Mouse (Mus musculus): ENCODE results near the gene Ppp4r1. TPM values are rescaled to one million over a fixed set of nuclear protein-coding genes. Genes with fewer than 3 reads are reported as not detected.

Ppp4r1 gene
- total and polyA plus RNA-seq, 3 experiments: 12.9 to 17.1 (median 13.6) TPM

GRCm38 (mm10) chr17:65739874-65740725 is 42.3 kb upstream of the Ppp4r1 start:
- Histone ChIP-seq H3K4me3 (replicated peaks in 1 of 3; ENCODE audit: low read depth in 2 of 3, low read length in 2 of 3, poor library complexity in 1 of 3) (no peak overlapping the region), H3K36me3 (replicated peaks in 1 of 2; ENCODE audit: control insufficient read depth in 1 of 2, insufficient read depth in 1 of 2, low read length in 1 of 2) (no peaks in the 10 kb centered on the region), H3K9me3 (replicated peaks; ENCODE audit: low read length) (peaks cover 7% of the 10 kb centered on the region), H3K79me2 (replicated peaks; ENCODE audit: control insufficient read depth, extremely low read depth, insufficient read depth, poor library complexity, severe bottlenecking) (no peaks in the 10 kb centered on the region), H3K4me1 (ENCODE audit: control insufficient read depth in 1 of 2, insufficient read depth in 2 of 2) (peaks cover 8 to 28% of the 10 kb centered on the region in 2 experiments), H3K4me2 (ENCODE audit: insufficient read depth, low read depth, poor library complexity, severe bottlenecking) (0 out of 2 replicates have a peak overlapping the region, but pooled peaks have one; percentile 13), H3K27me3 (replicated peaks) (no peaks in the 10 kb centered on the region), H3K27ac (ENCODE audit: insufficient read depth, low read depth) (peak overlapping the region; percentile 43; the same call in 1 of the 2 replicates), H3K9ac (ENCODE audit: insufficient read depth, low read depth) (no peak overlapping the region)
- TF ChIP-seq JUN (IDR thresholded peaks at IDR 0.05; ENCODE audit: insufficient read depth, low read depth, low read length) (peak; percentile 88), E2F4 (IDR thresholded peaks at IDR 0.05; ENCODE audit: insufficient replicate concordance, low read depth, low read length) (no peak), RCOR1 (conservative IDR thresholded peaks at IDR 0.05; ENCODE audit: low read depth, low read length) (no peak), ETS1 (conservative IDR thresholded peaks at IDR 0.05; ENCODE audit: low read depth, low read length) (peak; percentile 51), CHD1 (IDR thresholded peaks at IDR 0.05; ENCODE audit: low read depth, low read length) (no peak), EP300 (IDR thresholded peaks at IDR 0.05; ENCODE audit: low read length) (peak; percentile 63; the same call in 1 of the 2 replicates), POLR2AphosphoS2 (IDR thresholded peaks at IDR 0.05; ENCODE audit: low read depth, low read length) (no peak), IRF4 (IDR thresholded peaks at IDR 0.05; ENCODE audit: low read depth, low read length) (peak; percentile 64), ZKSCAN1 (IDR thresholded peaks at IDR 0.05; ENCODE audit: borderline replicate concordance, low read depth, low read length) (no peak), TCF12 (IDR thresholded peaks at IDR 0.05; ENCODE audit: low read depth, low read length) (peak; percentile 31; the same call in 1 of the 2 replicates), MAX (IDR thresholded peaks at IDR 0.05; ENCODE audit: low read length) (0 out of 2 replicates have a peak, but pooled peaks have one; percentile 24), MEF2A (IDR thresholded peaks at IDR 0.05; ENCODE audit: borderline replicate concordance, low read depth, low read length) (peak; percentile 55; the same call in 1 of the 2 replicates), ZMIZ1 (IDR thresholded peaks at IDR 0.05; ENCODE audit: low read depth, low read length) (no peak), JUND (conservative IDR thresholded peaks at IDR 0.05; ENCODE audit: low read depth, low read length) (peak; percentile 89)
- dilution Hi-C loops (cut with MboI; ENCODE audit: extremely low pct_ligation_motif_present, extremely low pct_unique_long_range_greater_than_20kb, low sequenced_read_pairs) (no loop called here), in situ Hi-C loops (cut with MboI; ENCODE audit: low pct_ligation_motif_present, low pct_unique_long_range_greater_than_20kb, low sequenced_read_pairs) (no loop called here)
- DNase-seq (ENCODE audit: extremely low read depth): peak; percentile 74

- TF ChIP-seq MAX (IDR thresholded peaks at IDR 0.05; ENCODE audit: low read length) (no peak), CHD2 (IDR thresholded peaks at IDR 0.05; ENCODE audit: low read length) (no peak), TCF12 (IDR thresholded peaks at IDR 0.05; ENCODE audit: low read depth, low read length) (no peak), TBP (conservative IDR thresholded peaks at IDR 0.05; ENCODE audit: low read depth, low read length) (no peak), SIN3A (IDR thresholded peaks at IDR 0.05; ENCODE audit: low read length) (no peak), CTCF (conservative IDR thresholded peaks at IDR 0.05 in 1 of 2, IDR thresholded peaks at IDR 0.05 in 1 of 2; ENCODE audit: low read depth in 2 of 2, low read length in 2 of 2) (no peak), JUN (IDR thresholded peaks at IDR 0.05; ENCODE audit: insufficient read depth, low read depth, low read length) (no peak), SMC3 (IDR thresholded peaks at IDR 0.05; ENCODE audit: low read depth, low read length) (no peak), E2F4 (IDR thresholded peaks at IDR 0.05; ENCODE audit: insufficient replicate concordance, low read depth, low read length) (no peak), MAFK (IDR thresholded peaks at IDR 0.05; ENCODE audit: insufficient replicate concordance, low read length) (no peak), NRF1 (IDR thresholded peaks at IDR 0.05; ENCODE audit: low read depth, low read length) (no peak), MAZ (IDR thresholded peaks at IDR 0.05; ENCODE audit: low read depth, low read length) (no peak)
- dilution Hi-C loops (cut with MboI; ENCODE audit: extremely low pct_ligation_motif_present, extremely low pct_unique_long_range_greater_than_20kb, low sequenced_read_pairs): no loop called here
- DNase-seq (ENCODE audit: extremely low read depth): no peak
- Histone ChIP-seq H3K4me3 (replicated peaks in 1 of 3; ENCODE audit: low read depth in 2 of 3, low read length in 2 of 3, poor library complexity in 1 of 3) (no peak overlapping the region), H3K79me2 (replicated peaks; ENCODE audit: control insufficient read depth, extremely low read depth, insufficient read depth, poor library complexity, severe bottlenecking) (no peaks in the 10 kb centered on the region), H3K9ac (ENCODE audit: insufficient read depth, low read depth) (no peak overlapping the region), H3K27ac (ENCODE audit: insufficient read depth, low read depth) (no peak overlapping the region), H3K4me2 (ENCODE audit: insufficient read depth, low read depth, poor library complexity, severe bottlenecking) (no peak overlapping the region), H3K4me1 (ENCODE audit: control insufficient read depth in 1 of 2, insufficient read depth in 2 of 2) (peaks cover 8 to 28% of the 10 kb centered on the region in 2 experiments), H3K9me3 (replicated peaks; ENCODE audit: low read length) (peaks cover 7% of the 10 kb centered on the region), H3K36me3 (replicated peaks in 1 of 2; ENCODE audit: control insufficient read depth in 1 of 2, insufficient read depth in 1 of 2, low read length in 1 of 2) (no peaks in the 10 kb centered on the region), H3K27me3 (replicated peaks) (no peaks in the 10 kb centered on the region)
- in situ Hi-C loops (cut with MboI; ENCODE audit: low pct_ligation_motif_present, low pct_unique_long_range_greater_than_20kb, low sequenced_read_pairs): no loop called here
These were observed 40.8 kb upstream of the Ppp4r1 start for GRCm38 (mm10) chr17:65741565-65741964.
